Mouse (Mus musculus): Measurements from ENCODE around the gene Chd9. TPM values are rescaled to one million over a fixed set of nuclear protein-coding genes. Genes with fewer than 3 reads are reported as not detected.

Gene Chd9
- polyA plus RNA-seq, 1 experiment from 2014 or later, result 52.0 TPM

DNA sequence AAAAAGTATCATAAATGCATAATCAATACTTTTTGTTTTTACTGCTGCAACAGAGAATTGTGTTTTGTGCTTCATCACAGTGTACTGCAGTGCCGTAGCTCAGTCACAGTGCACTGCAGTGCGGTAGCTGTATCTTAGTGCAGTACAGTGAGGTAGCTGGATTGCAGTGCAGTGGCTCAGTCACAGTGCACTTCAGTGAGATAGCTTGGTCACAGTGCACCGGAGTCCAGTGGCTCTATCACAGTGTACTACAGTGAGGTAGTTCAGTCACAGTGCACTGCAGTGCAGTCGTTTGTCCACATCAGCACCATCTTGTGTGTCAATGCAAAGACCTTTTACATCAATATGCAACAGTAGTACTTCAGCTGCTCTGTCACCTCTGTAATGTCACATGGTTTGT, 140.2 kb downstream of the Chd9 start:
- no peak overlapping the region for H3K4me3 ChIP-seq (ENCODE audit: low read depth, low read length)
- H3K27ac ChIP-seq (ENCODE audit: low read depth, low read length), result no peak overlapping the region
- H3K9ac ChIP-seq (ENCODE audit: low read length), result no peak overlapping the region
- no peak for ATAC-seq (replicated peaks; ENCODE audit: low FRiP score)
- H3K4me2 ChIP-seq (ENCODE audit: low read depth, low read length, severe bottlenecking), result no peak overlapping the region
- no peaks in the 10 kb centered on the region for H3K36me3 ChIP-seq (ENCODE audit: control insufficient read depth, insufficient read depth, low read length)
- no peaks in the 10 kb centered on the region for H3K9me3 ChIP-seq (ENCODE audit: control insufficient read depth, low read length)
- no peak for DNase-seq (ENCODE audit: low spot score)
- no peaks in the 10 kb centered on the region for H3K4me1 ChIP-seq (replicated peaks; ENCODE audit: control insufficient read depth, insufficient read depth, low read length)
- WGBS, result 96% methylated on average over 4 of the region's 4 CpGs
- no peaks in the 10 kb centered on the region for H3K27me3 ChIP-seq (ENCODE audit: control insufficient read depth, insufficient read depth, low read length)

DNA sequence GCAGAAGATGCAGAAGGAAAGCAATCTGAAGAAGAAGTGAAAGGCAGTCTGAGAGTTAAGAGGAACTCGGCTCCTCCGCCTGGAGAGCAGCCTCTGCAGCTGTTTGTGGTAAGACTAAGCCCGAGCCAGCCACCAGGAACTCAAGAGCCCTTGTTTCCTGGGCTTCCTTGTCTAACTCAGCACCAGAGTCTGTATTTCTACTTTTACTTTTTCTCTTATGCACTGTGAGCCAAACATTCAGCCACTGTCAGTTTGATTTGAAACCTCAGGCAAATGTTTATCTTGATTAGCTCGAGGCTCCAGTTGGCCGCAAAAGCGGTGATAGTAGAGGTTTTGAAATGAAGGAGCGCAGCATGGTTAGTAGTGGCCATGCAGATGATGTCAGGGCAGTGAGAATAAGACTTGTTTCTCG, 148.8 kb downstream of the Chd9 start:
- 90% methylated on average over 8 of the region's 8 CpGs for WGBS
- H3K4me1 ChIP-seq (replicated peaks; ENCODE audit: control insufficient read depth, insufficient read depth, low read length), result no peaks in the 10 kb centered on the region
- no peak for ATAC-seq (replicated peaks; ENCODE audit: low FRiP score)
- H3K4me3 ChIP-seq (ENCODE audit: low read depth, low read length), result no peak overlapping the region
- H3K36me3 ChIP-seq (ENCODE audit: control insufficient read depth, insufficient read depth, low read length), result no peaks in the 10 kb centered on the region; the same call in 1 of the 2 replicates
- H3K9ac ChIP-seq (ENCODE audit: low read length), result no peak overlapping the region
- no peak for DNase-seq (ENCODE audit: low spot score)
- H3K4me2 ChIP-seq (ENCODE audit: low read depth, low read length, severe bottlenecking), result no peak overlapping the region
- H3K27ac ChIP-seq (ENCODE audit: low read depth, low read length), result no peak overlapping the region
- no peaks in the 10 kb centered on the region for H3K27me3 ChIP-seq (ENCODE audit: control insufficient read depth, insufficient read depth, low read length)
- H3K9me3 ChIP-seq (ENCODE audit: control insufficient read depth, low read length), result no peaks in the 10 kb centered on the region

DNA sequence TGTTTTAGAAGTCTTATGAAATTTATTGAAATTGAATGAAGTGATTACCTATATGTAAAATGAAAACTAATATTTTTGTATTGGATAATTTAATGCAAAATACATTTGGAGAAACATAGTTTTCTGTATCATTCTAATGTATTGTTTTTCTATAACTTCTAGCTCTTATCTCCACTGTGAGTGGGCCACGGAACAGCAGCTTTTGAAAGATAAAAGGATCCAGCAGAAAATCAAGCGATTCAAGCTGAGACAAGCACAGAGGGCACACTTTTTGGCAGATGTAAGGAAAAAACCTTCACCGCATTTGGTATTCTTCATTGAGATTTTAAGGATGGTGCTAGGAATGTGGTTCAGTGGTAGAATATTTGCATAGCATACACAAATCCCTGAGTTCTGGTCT, 150.6 kb downstream of the Chd9 start:
- no peak overlapping the region for H3K9ac ChIP-seq (ENCODE audit: low read length)
- no peaks in the 10 kb centered on the region for H3K4me1 ChIP-seq (replicated peaks; ENCODE audit: control insufficient read depth, insufficient read depth, low read length)
- H3K9me3 ChIP-seq (ENCODE audit: control insufficient read depth, low read length), result no peaks in the 10 kb centered on the region
- no peaks in the 10 kb centered on the region; the same call in 1 of the 2 replicates for H3K36me3 ChIP-seq (ENCODE audit: control insufficient read depth, insufficient read depth, low read length)
- H3K4me3 ChIP-seq (ENCODE audit: low read depth, low read length), result no peak overlapping the region
- no peaks in the 10 kb centered on the region for H3K27me3 ChIP-seq (ENCODE audit: control insufficient read depth, insufficient read depth, low read length)
- no peak overlapping the region for H3K4me2 ChIP-seq (ENCODE audit: low read depth, low read length, severe bottlenecking)
- no peak for ATAC-seq (replicated peaks; ENCODE audit: low FRiP score)
- no peak for DNase-seq (ENCODE audit: low spot score)
- no peak overlapping the region for H3K27ac ChIP-seq (ENCODE audit: low read depth, low read length)
- 95% methylated on average over 3 of the region's 3 CpGs for WGBS

DNA sequence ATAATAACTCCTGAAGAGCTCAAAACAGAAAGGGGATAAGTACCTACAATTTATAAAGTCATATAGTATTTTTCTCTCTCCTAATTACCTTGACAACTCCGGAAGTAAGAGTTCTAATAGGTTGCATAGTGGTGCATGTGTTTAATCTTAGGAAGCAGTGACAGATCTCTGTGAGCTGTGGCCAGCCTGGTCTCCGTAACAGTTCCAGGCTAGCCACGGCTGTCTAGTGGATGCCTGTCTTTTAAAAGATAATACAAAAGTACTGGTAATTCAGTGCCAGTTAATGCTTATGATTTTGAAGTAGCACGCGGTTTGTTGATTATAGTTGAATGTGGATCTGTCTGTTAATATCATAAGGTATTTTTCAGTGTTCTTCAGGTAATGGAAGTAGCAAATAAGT, 151.1 kb downstream of the Chd9 start:
- H3K4me3 ChIP-seq (ENCODE audit: low read depth, low read length), result no peak overlapping the region
- H3K4me2 ChIP-seq (ENCODE audit: low read depth, low read length, severe bottlenecking), result no peak overlapping the region
- H3K36me3 ChIP-seq (ENCODE audit: control insufficient read depth, insufficient read depth, low read length), result peaks cover 2% of the 10 kb centered on the region; the same call in 1 of the 2 replicates
- no peak overlapping the region for H3K9ac ChIP-seq (ENCODE audit: low read length)
- WGBS, result 94% methylated on average over 5 of the region's 5 CpGs
- no peaks in the 10 kb centered on the region for H3K9me3 ChIP-seq (ENCODE audit: control insufficient read depth, low read length)
- H3K27me3 ChIP-seq (ENCODE audit: control insufficient read depth, insufficient read depth, low read length), result no peaks in the 10 kb centered on the region
- H3K27ac ChIP-seq (ENCODE audit: low read depth, low read length), result no peak overlapping the region
- DNase-seq (ENCODE audit: low spot score), result no peak
- ATAC-seq (replicated peaks; ENCODE audit: low FRiP score), result no peak
- no peaks in the 10 kb centered on the region for H3K4me1 ChIP-seq (replicated peaks; ENCODE audit: control insufficient read depth, insufficient read depth, low read length)

DNA sequence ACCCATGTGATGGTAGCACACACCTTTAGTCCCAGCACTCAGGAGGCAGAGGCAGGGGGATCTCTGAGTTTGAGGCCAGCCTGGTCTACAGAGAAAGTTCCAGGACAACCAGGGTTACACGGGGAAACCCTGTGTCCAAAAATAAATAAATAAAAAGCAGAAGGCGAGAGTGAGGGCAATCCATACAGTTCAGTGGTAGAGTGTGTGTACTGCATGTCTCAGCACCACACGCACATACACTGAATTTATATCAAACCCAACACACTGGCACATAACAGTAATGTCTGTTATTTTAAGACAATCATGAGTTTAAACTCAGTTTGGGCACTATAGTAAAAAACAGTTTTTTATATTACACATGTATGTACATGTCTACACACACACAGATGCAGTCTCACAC, 153.9 kb downstream of the Chd9 start:
- 94% methylated on average over 3 of the region's 3 CpGs for WGBS
- H3K9me3 ChIP-seq (ENCODE audit: control insufficient read depth, low read length), result no peaks in the 10 kb centered on the region
- no peaks in the 10 kb centered on the region for H3K27me3 ChIP-seq (ENCODE audit: control insufficient read depth, insufficient read depth, low read length)
- no peaks in the 10 kb centered on the region for H3K4me1 ChIP-seq (replicated peaks; ENCODE audit: control insufficient read depth, insufficient read depth, low read length)
- H3K36me3 ChIP-seq (ENCODE audit: control insufficient read depth, insufficient read depth, low read length), result peaks cover 2% of the 10 kb centered on the region; the same call in 1 of the 2 replicates
- no peak for ATAC-seq (replicated peaks; ENCODE audit: low FRiP score)
- no peak for DNase-seq (ENCODE audit: low spot score)
- H3K4me2 ChIP-seq (ENCODE audit: low read depth, low read length, severe bottlenecking), result no peak overlapping the region
- H3K27ac ChIP-seq (ENCODE audit: low read depth, low read length), result no peak overlapping the region
- H3K4me3 ChIP-seq (ENCODE audit: low read depth, low read length), result no peak overlapping the region
- no peak overlapping the region for H3K9ac ChIP-seq (ENCODE audit: low read length)

DNA sequence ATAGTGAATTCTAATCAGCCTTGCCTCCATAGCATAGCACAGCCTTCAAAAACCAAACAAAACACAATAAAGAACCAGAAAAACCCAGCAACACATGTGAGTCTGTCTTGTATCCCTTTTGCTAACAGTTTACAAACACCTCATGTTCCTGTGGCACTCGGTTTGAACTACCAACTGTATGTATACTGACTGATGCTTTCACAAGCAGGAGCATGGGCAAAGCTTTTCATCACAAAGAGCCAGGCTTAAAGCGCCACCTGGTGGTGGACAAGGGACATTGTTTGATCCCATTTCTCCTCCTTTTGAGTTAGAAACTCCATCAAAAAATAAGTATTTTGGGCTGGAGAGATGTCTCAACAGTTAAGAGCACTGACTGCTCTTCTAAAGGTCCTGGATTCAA, 191.6 kb downstream of the Chd9 start:
- Histone ChIP-seq H3K9me3 (ENCODE audit: control insufficient read depth, low read length) (no peaks in the 10 kb centered on the region), H3K27ac (ENCODE audit: low read depth, low read length) (no peak overlapping the region), H3K4me3 (ENCODE audit: low read depth, low read length) (no peak overlapping the region), H3K36me3 (ENCODE audit: control insufficient read depth, insufficient read depth, low read length) (peaks cover 9% of the 10 kb centered on the region; the same call in 1 of the 2 replicates), H3K4me1 (replicated peaks; ENCODE audit: control insufficient read depth, insufficient read depth, low read length) (no peaks in the 10 kb centered on the region), H3K9ac (ENCODE audit: low read length) (no peak overlapping the region), H3K27me3 (ENCODE audit: control insufficient read depth, insufficient read depth, low read length) (no peaks in the 10 kb centered on the region), H3K4me2 (ENCODE audit: low read depth, low read length, severe bottlenecking) (no peak overlapping the region)
- 4% methylated on average over 2 of the region's 2 CpGs for WGBS
- DNase-seq (ENCODE audit: low spot score) (peak; percentile 86), ATAC-seq (replicated peaks; ENCODE audit: low FRiP score) (no peak)

DNA sequence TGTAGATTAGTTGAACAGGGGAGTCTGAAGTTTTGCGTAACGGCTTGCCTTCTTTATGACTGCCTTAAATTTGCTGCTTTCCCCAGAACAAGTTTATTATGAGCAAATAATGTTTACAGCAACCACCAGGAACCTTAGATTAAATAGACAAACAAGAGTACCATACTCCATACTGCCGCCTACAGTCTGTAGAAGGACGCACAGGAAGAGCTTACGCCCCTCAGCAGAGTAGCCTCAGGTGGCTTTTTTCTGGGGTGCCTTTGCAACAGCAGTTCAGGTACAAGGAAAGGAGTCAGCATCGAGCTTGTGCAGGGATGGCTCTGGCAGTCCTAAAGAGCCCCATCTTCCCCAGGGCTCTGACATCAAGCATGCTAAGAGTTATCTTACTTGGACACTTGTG, 206.3 kb downstream of the Chd9 start:
- no peak overlapping the region for H3K4me2 ChIP-seq (ENCODE audit: low read depth, low read length, severe bottlenecking)
- H3K27me3 ChIP-seq (ENCODE audit: control insufficient read depth, insufficient read depth, low read length), result no peaks in the 10 kb centered on the region
- no peaks in the 10 kb centered on the region for H3K4me1 ChIP-seq (replicated peaks; ENCODE audit: control insufficient read depth, insufficient read depth, low read length)
- 84% methylated on average over 6 of the region's 6 CpGs for WGBS
- no peaks in the 10 kb centered on the region for H3K9me3 ChIP-seq (ENCODE audit: control insufficient read depth, low read length)
- no peak for DNase-seq (ENCODE audit: low spot score)
- peaks cover 4% of the 10 kb centered on the region; the same call in 1 of the 2 replicates for H3K36me3 ChIP-seq (ENCODE audit: control insufficient read depth, insufficient read depth, low read length)
- H3K9ac ChIP-seq (ENCODE audit: low read length), result no peak overlapping the region
- no peak overlapping the region for H3K4me3 ChIP-seq (ENCODE audit: low read depth, low read length)
- no peak for ATAC-seq (replicated peaks; ENCODE audit: low FRiP score)
- H3K27ac ChIP-seq (ENCODE audit: low read depth, low read length), result no peak overlapping the region

DNA sequence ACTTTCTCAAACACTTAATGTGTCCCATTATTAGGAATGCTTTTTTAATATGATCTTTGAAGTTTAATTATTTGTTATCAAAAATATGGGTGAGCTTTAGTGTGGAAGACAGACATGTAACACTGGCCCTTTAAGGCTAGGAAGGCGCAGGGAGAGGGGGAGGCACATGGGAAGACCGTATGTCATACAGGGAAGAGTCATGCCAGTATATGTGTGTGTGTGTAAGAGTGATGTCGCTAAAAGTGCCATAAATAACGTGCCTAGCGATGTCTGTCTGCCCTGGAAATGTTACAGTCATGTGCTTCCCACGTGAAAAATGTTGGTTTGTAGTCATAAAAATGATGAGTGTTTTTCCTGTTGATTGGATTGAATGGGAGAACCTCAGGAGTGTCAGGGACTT, 208.8 kb downstream of the Chd9 start:
- WGBS, result 90% methylated on average over 6 of the region's 6 CpGs
- DNase-seq (ENCODE audit: low spot score), result no peak

DNA sequence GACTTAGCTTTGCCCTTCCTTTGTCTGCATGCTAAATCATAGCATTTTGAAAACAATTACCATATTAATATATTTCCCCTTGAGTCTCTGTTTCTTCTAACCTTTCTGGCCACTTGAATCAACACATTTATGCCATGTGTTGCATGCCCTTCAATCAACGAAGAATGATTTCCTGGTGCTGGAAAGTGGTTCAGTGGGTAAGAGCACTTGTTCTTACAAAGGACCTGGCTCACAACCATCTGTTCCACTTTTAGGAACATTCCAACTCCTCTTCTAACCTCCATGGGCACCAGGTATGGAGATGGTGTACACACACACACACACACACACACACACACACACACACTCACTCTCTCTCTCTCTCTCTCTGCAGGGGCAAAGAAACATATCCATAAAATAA, 210.5 kb downstream of the Chd9 start:
- Histone ChIP-seq H3K27ac (ENCODE audit: low read depth, low read length) (no peak overlapping the region), H3K4me1 (replicated peaks; ENCODE audit: control insufficient read depth, insufficient read depth, low read length) (no peaks in the 10 kb centered on the region), H3K9me3 (ENCODE audit: control insufficient read depth, low read length) (no peaks in the 10 kb centered on the region), H3K36me3 (ENCODE audit: control insufficient read depth, insufficient read depth, low read length) (peaks cover 4% of the 10 kb centered on the region; the same call in 1 of the 2 replicates), H3K27me3 (ENCODE audit: control insufficient read depth, insufficient read depth, low read length) (no peaks in the 10 kb centered on the region), H3K4me2 (ENCODE audit: low read depth, low read length, severe bottlenecking) (no peak overlapping the region), H3K4me3 (ENCODE audit: low read depth, low read length) (no peak overlapping the region), H3K9ac (ENCODE audit: low read length) (no peak overlapping the region)
- DNase-seq (ENCODE audit: low spot score) (no peak), ATAC-seq (replicated peaks; ENCODE audit: low FRiP score) (no peak)
- 80% methylated on average over 1 of the region's 1 CpGs for WGBS

More for the DNA sequence above, 208.8 kb downstream of the Chd9 start:
- no peaks in the 10 kb centered on the region for H3K4me1 ChIP-seq (replicated peaks; ENCODE audit: control insufficient read depth, insufficient read depth, low read length)
- H3K9ac ChIP-seq (ENCODE audit: low read length), result no peak overlapping the region
- ATAC-seq (replicated peaks; ENCODE audit: low FRiP score), result no peak
- no peaks in the 10 kb centered on the region for H3K9me3 ChIP-seq (ENCODE audit: control insufficient read depth, low read length)
- no peaks in the 10 kb centered on the region for H3K27me3 ChIP-seq (ENCODE audit: control insufficient read depth, insufficient read depth, low read length)
- peaks cover 4% of the 10 kb centered on the region; the same call in 1 of the 2 replicates for H3K36me3 ChIP-seq (ENCODE audit: control insufficient read depth, insufficient read depth, low read length)
- H3K27ac ChIP-seq (ENCODE audit: low read depth, low read length), result no peak overlapping the region
- no peak overlapping the region for H3K4me2 ChIP-seq (ENCODE audit: low read depth, low read length, severe bottlenecking)
- H3K4me3 ChIP-seq (ENCODE audit: low read depth, low read length), result no peak overlapping the region
